Mouse (Mus musculus): ENCODE measurements around the gene Zfp553. TPM values are rescaled to one million over a fixed set of nuclear protein-coding genes. Genes with fewer than 3 reads are reported as not detected.

Zfp553 gene
- polyA plus RNA-seq (2015; fragmentation: Nextera tagmentation; extraction: Ambion mirVana): 51.9 and 56.2 TPM in 2 replicates

GRCm38 (mm10) chr7:127232622-127233367 is at the start of gene Zfp553, which contains the start of gene Sept1:
Gene Zfp553 (plus strand): TSS chr7:127233061.
Gene Sept1 (minus strand): TSS chr7:127233130.
- Histone ChIP-seq H3K4me1 (replicated peaks) (peaks cover 41% of the 10 kb centered on the region), H3K27me3 (no peaks in the 10 kb centered on the region), H3K27ac (replicated peaks) (peak within 1 kb of the TSS; percentile 96), H3K9me3 (no peaks in the 10 kb centered on the region), H3K36me3 (peaks cover 25% of the 10 kb centered on the region), H3K9ac (peak within 1 kb of the TSS; percentile 94), H3K4me2 (peak within 1 kb of the TSS; percentile 81), H3K4me3 (peak within 1 kb of the TSS; percentile 86)
- peak; percentile 93 for ATAC-seq (ENCODE audit: low FRiP score, low read depth)
- under 1% methylated on average over 43 of the region's 64 CpGs for whole genome bisulfite sequencing

DNA sequence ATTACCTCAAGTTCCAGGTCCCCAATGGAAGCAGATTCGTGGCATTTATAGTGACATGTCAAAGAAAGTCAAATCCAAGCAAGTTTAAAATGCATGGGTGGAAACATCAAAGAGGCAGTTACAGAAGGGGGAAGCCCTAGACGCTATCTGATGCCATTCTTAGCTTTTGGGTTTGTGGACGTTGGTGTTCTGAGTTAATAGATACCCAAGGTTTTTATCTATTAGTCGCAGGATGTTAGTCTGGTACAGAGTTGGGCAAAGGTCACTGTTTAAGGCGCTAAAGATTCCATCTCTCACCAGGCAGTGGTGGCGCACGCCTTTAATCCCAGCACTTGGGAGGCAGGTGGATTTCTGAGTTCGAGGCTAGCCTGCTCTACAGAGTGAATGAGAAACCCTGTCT is 49.5 kb upstream of the Zfp553 start:
- Histone ChIP-seq H3K4me2 (no peak overlapping the region), H3K27me3 (no peaks in the 10 kb centered on the region), H3K36me3 (no peaks in the 10 kb centered on the region), H3K4me1 (replicated peaks) (no peaks in the 10 kb centered on the region), H3K27ac (replicated peaks) (no peak overlapping the region), H3K4me3 (no peak overlapping the region), H3K9ac (no peak overlapping the region), H3K9me3 (no peaks in the 10 kb centered on the region)
- whole genome bisulfite sequencing: 84% methylated on average over 8 of the region's 8 CpGs
- ATAC-seq (ENCODE audit: low FRiP score, low read depth): no peak

GRCm38 (mm10) chr7:127183828-127184227 is 49.0 kb upstream of the Zfp553 start:
- no peaks in the 10 kb centered on the region for H3K27me3 ChIP-seq
- WGBS: 74% methylated on average over 6 of the region's 6 CpGs

DNA sequence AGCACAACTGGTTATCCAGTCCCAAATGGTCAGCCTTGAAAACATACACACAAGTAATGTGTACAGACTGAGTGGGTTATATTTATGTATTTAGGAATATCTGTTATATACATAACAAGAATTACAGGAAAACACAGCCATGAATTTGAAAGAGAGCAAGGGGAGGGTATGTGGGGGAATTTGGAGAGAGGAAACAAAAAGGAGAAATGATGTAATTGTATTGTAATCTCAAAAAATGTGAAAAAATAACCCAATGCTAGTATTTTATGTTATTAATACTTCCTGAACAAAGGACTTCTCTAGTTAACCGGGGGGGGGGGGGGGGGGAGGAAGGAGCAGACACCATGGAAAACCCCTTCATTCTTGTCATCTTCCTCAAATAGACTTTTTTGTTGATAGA is 48.1 kb upstream of the Zfp553 start:
- Histone ChIP-seq H3K4me1 (replicated peaks) (no peaks in the 10 kb centered on the region), H3K27me3 (no peaks in the 10 kb centered on the region), H3K4me3 (no peak overlapping the region), H3K27ac (replicated peaks) (no peak overlapping the region), H3K9me3 (no peaks in the 10 kb centered on the region), H3K36me3 (no peaks in the 10 kb centered on the region), H3K9ac (no peak overlapping the region), H3K4me2 (no peak overlapping the region)
- 60% methylated on average over 1 of the region's 1 CpGs for WGBS
- ATAC-seq (ENCODE audit: low FRiP score, low read depth): no peak

More at GRCm38 (mm10) chr7:127183828-127184227, 49.0 kb upstream of the Zfp553 start:
- no peak overlapping the region for H3K4me2 ChIP-seq
- no peaks in the 10 kb centered on the region for H3K36me3 ChIP-seq
- no peak overlapping the region for H3K9ac ChIP-seq
- H3K4me1 ChIP-seq (replicated peaks): no peaks in the 10 kb centered on the region
- ATAC-seq (ENCODE audit: low FRiP score, low read depth): no peak
- no peak overlapping the region for H3K4me3 ChIP-seq
- no peak overlapping the region for H3K27ac ChIP-seq (replicated peaks)
- no peaks in the 10 kb centered on the region for H3K9me3 ChIP-seq

DNA sequence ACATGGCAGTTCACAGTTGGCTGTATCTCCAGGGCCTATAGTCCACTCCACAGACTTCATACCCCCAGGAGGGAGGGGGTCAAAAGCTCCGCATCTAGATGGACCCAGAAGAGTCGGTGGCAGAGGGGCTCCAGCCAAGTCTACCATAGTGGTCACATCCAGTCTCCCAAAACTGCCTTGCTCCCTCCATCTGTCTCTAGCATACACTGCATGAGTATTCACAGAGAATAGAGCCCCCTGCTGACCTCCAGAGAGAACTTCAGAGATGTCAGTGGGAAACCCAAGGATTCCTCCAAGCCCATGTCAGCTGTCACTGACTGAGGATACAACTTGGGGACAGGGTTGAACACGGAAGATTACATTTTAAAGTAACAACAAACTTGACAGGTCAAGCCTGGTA is 47.3 kb upstream of the Zfp553 start:
- Histone ChIP-seq H3K9ac (no peak overlapping the region), H3K27me3 (no peaks in the 10 kb centered on the region), H3K36me3 (no peaks in the 10 kb centered on the region), H3K9me3 (no peaks in the 10 kb centered on the region), H3K4me3 (no peak overlapping the region), H3K27ac (replicated peaks) (no peak overlapping the region), H3K4me1 (replicated peaks) (no peaks in the 10 kb centered on the region), H3K4me2 (no peak overlapping the region)
- no peak for ATAC-seq (ENCODE audit: low FRiP score, low read depth)
- 74% methylated on average over 3 of the region's 3 CpGs for WGBS

DNA sequence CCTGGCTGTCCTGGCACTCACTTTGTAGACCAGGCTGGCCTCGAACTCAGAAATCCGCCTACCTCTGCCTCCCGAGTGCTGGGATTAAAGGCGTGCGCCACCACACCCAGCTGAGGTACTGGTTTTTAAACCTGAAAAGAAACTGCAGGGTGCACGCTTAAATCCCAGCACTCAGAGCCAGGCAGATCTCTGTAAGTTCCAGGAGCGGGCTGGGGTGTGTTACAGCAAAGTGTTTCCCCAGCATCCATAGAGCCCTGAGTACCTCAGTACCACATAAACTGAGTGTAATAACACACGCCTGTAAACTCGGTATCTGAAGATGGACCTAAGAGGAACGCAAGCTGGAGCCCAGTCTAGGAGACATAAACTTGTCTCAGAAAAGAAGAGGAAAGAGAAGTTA is 45.5 kb upstream of the Zfp553 start:
- Histone ChIP-seq H3K4me3 (no peak overlapping the region), H3K4me1 (replicated peaks) (no peaks in the 10 kb centered on the region), H3K4me2 (no peak overlapping the region), H3K27me3 (no peaks in the 10 kb centered on the region), H3K36me3 (peaks cover 12% of the 10 kb centered on the region), H3K27ac (replicated peaks) (no peak overlapping the region), H3K9ac (no peak overlapping the region), H3K9me3 (no peaks in the 10 kb centered on the region)
- 74% methylated on average over 10 of the region's 10 CpGs for WGBS
- ATAC-seq (ENCODE audit: low FRiP score, low read depth): no peak

- Histone ChIP-seq H3K27ac (replicated peaks) (no peak overlapping the region), H3K36me3 (peaks cover 24% of the 10 kb centered on the region), H3K27me3 (no peaks in the 10 kb centered on the region), H3K9me3 (no peaks in the 10 kb centered on the region), H3K4me2 (no peak overlapping the region), H3K4me3 (no peak overlapping the region), H3K9ac (no peak overlapping the region), H3K4me1 (replicated peaks) (peaks cover 5% of the 10 kb centered on the region; the same call in 1 of the 2 replicates)
- ATAC-seq (ENCODE audit: low FRiP score, low read depth): no peak
- WGBS: 90% methylated on average over 17 of the region's 17 CpGs
These were observed 44.3 kb upstream of the Zfp553 start for GRCm38 (mm10) chr7:127188305-127189276.

DNA sequence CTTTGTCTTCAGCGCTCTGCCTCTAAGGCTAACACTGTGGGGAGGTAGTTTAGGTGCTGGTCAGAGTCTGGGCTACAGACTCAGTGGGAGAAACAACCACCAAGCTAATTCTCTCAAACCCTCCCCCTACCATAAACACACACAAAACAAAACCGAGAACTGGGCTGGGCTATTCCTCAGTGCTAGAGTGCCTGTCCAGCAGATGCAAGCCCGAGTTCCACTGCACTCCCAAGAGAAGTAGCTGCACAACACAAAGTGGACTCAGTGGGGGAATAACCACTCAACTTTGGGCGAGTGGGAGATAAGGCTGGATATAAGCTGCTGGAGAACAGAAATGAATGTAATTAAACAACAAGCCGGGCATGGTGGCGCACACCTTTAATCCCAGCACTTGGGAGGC is 42.2 kb upstream of the Zfp553 start:
- Histone ChIP-seq H3K27ac (replicated peaks) (no peak overlapping the region), H3K4me3 (no peak overlapping the region), H3K9me3 (no peaks in the 10 kb centered on the region), H3K36me3 (peaks cover 31% of the 10 kb centered on the region), H3K27me3 (no peaks in the 10 kb centered on the region), H3K9ac (no peak overlapping the region), H3K4me1 (replicated peaks) (peaks cover 23% of the 10 kb centered on the region), H3K4me2 (no peak overlapping the region)
- no peak for ATAC-seq (ENCODE audit: low FRiP score, low read depth)
- WGBS: 85% methylated on average over 6 of the region's 6 CpGs

GRCm38 (mm10) chr7:127192989-127193388 is 39.9 kb upstream of the Zfp553 start:
- Histone ChIP-seq H3K27ac (replicated peaks) (no peak overlapping the region), H3K9me3 (no peaks in the 10 kb centered on the region), H3K36me3 (peaks cover 41% of the 10 kb centered on the region), H3K4me3 (no peak overlapping the region), H3K4me2 (no peak overlapping the region), H3K9ac (no peak overlapping the region), H3K27me3 (no peaks in the 10 kb centered on the region), H3K4me1 (replicated peaks) (peaks cover 32% of the 10 kb centered on the region)
- WGBS: 96% methylated on average over 5 of the region's 5 CpGs
- no peak for ATAC-seq (ENCODE audit: low FRiP score, low read depth)

GRCm38 (mm10) chr7:127194011-127194632 is 38.7 kb upstream of the Zfp553 start:
- WGBS: 94% methylated on average over 17 of the region's 17 CpGs
- H3K27me3 ChIP-seq: no peaks in the 10 kb centered on the region
- ATAC-seq (ENCODE audit: low FRiP score, low read depth): no peak
- H3K36me3 ChIP-seq: peaks cover 53% of the 10 kb centered on the region
- H3K4me1 ChIP-seq (replicated peaks): peaks cover 32% of the 10 kb centered on the region
- peak overlapping the region; percentile 80; the same call in 1 of the 2 replicates for H3K4me3 ChIP-seq
- peak overlapping the region; percentile 88 for H3K4me2 ChIP-seq
- 0 out of 2 replicates have a peak overlapping the region, but pooled peaks have one; percentile 73 for H3K9ac ChIP-seq
- no peaks in the 10 kb centered on the region for H3K9me3 ChIP-seq
- H3K27ac ChIP-seq (replicated peaks): no peak overlapping the region

DNA sequence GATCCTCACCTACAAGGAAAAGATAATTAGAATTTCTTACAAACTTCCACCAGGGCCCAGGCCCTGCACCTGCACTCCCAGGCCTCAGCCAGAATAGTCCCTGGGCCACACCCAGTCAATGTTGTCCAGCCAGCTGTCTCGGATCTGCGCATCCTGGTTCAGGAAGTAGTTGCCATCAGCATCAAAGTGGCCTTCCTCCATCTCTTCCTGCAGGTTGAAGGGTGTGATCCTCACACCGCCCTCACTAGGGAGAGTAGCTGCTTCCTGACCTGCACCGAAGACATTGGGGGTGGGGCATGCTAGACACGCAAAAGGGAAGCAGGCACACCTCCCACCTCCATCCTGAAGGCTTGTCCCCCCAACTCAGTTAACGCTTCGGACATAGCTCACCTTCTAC is 38.2 kb upstream of the Zfp553 start:
- H3K4me1 ChIP-seq (replicated peaks): peaks cover 32% of the 10 kb centered on the region
- 84% methylated on average over 7 of the region's 7 CpGs for WGBS
- H3K27me3 ChIP-seq: no peaks in the 10 kb centered on the region
- peak overlapping the region; percentile 73 for H3K9ac ChIP-seq
- peaks cover 58% of the 10 kb centered on the region for H3K36me3 ChIP-seq
- ATAC-seq (ENCODE audit: low FRiP score, low read depth): no peak
- H3K4me3 ChIP-seq: peak overlapping the region; percentile 80
- H3K9me3 ChIP-seq: no peaks in the 10 kb centered on the region
- 0 out of 2 replicates have a peak overlapping the region, but pooled peaks have one; percentile 89 for H3K27ac ChIP-seq (replicated peaks)
- H3K4me2 ChIP-seq: peak overlapping the region; percentile 88
